Mouse (Mus musculus): ENCODE results near the gene Hdac7. TPM values are rescaled to one million over a fixed set of nuclear protein-coding genes. Genes with fewer than 3 reads are reported as not detected.

The Hdac7 gene
- polyA plus RNA-seq, 2 experiments: 4.7 to 8.6 TPM

DNA sequence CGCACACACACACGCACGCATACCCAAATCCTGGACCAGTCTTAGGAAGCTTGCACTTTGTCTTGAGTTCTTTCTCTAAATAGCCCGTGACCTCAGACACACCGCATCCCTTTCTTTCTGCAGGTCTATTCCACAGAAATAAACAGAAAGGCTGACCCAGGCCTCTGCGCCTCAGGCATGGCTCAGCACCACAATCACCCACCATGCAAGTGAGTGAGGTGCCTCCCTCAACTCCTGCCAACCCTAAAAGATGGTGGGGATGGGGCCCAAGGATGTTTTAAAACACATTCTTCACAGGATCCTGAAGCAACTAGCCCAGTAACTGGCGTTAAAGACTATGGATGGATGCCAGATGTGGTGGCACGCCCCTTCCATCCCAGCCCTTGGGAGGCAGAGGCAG is 16.9 kb downstream of the Hdac7 start:
- no peak overlapping the region for H3K27ac ChIP-seq
- peaks cover 13 to 52% of the 10 kb centered on the region in 2 experiments for H3K4me1 ChIP-seq (replicated peaks; ENCODE audit: control insufficient read depth in 2 of 2, insufficient read depth in 2 of 2, low read length in 1 of 2)
- no peaks in the 10 kb centered on the region for H3K36me3 ChIP-seq (replicated peaks; ENCODE audit: control insufficient read depth, insufficient read depth, low read depth)
- no peak overlapping the region for H3K4me3 ChIP-seq (ENCODE audit: insufficient read depth in 1 of 2, low read depth in 2 of 2, low read length in 2 of 2)
- WGBS (ENCODE audit: insufficient replicate concordance): 81% methylated on average over 8 of the region's 8 CpGs
- H3K9me3 ChIP-seq (ENCODE audit: control insufficient read depth, low read length): no peaks in the 10 kb centered on the region
- no peak for TF ChIP-seq EP300 (IDR thresholded peaks at IDR 0.05; ENCODE audit: low read depth)
- no peak for TF ChIP-seq CTCF (IDR thresholded peaks at IDR 0.05; ENCODE audit: low read depth)
- no peak overlapping the region for H3K4me2 ChIP-seq (ENCODE audit: low read depth)
- H3K9ac ChIP-seq (replicated peaks): no peak overlapping the region
- peaks cover 2% of the 10 kb centered on the region for H3K27me3 ChIP-seq (ENCODE audit: control insufficient read depth, insufficient read depth, low read length)
- no peak for ATAC-seq (ENCODE audit: insufficient read depth)
- DNase-seq (ENCODE audit: low read depth in 3 of 3, low spot score in 3 of 3): no peak

DNA sequence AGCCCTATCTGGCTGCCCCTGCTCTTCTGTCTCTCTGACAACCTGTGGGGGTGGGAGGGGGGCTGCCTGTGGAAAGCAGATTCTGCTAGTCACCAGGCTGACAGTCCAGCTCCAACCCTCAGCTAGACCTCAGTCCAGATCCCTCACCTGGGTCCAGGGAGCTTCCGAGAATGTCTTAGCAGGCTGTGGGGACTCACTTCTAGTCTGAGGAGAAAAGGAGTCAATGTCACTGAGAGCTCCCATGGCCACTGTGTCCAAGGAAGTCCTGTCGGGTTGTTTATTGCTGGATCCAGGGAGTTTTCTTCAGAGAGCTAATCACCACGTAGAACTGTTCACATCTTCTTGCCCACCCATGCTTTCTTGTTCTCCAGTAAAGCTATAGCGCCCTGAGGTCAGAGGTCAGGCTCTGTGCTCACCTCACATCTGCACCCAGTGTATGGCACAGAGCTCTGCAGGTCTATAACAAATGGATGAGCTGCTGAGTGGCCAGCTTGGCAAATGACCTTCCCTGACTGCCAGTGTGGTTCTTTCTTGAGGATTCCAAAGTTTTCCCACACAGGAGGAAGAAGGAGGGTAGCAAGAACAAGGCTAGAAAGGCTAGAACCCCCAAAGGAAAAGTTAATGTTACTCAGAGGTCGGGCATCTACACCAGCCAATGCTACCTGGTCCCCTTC is 17.6 kb downstream of the Hdac7 start:
- Histone ChIP-seq H3K4me2 (ENCODE audit: low read depth) (peak overlapping the region; percentile 84), H3K27me3 (ENCODE audit: control insufficient read depth, insufficient read depth, low read length) (no peaks in the 10 kb centered on the region; the same call in 1 of the 2 replicates), H3K4me1 (replicated peaks; ENCODE audit: control insufficient read depth in 2 of 2, insufficient read depth in 2 of 2, low read length in 1 of 2) (peaks cover 13 to 54% of the 10 kb centered on the region in 2 experiments), H3K4me3 (ENCODE audit: insufficient read depth in 1 of 2, low read depth in 2 of 2, low read length in 2 of 2) (no peak overlapping the region), H3K36me3 (replicated peaks; ENCODE audit: control insufficient read depth, insufficient read depth, low read depth) (no peaks in the 10 kb centered on the region), H3K9me3 (ENCODE audit: control insufficient read depth, low read length) (no peaks in the 10 kb centered on the region), H3K27ac (no peak overlapping the region), H3K9ac (replicated peaks) (no peak overlapping the region)
- WGBS (ENCODE audit: insufficient replicate concordance): 50% methylated on average over 5 of the region's 5 CpGs
- no peak for DNase-seq (ENCODE audit: low read depth in 3 of 3, low spot score in 3 of 3)
- TF ChIP-seq EP300 (IDR thresholded peaks at IDR 0.05; ENCODE audit: low read depth): no peak
- TF ChIP-seq CTCF (IDR thresholded peaks at IDR 0.05; ENCODE audit: low read depth): no peak
- no peak for ATAC-seq (ENCODE audit: insufficient read depth)

DNA sequence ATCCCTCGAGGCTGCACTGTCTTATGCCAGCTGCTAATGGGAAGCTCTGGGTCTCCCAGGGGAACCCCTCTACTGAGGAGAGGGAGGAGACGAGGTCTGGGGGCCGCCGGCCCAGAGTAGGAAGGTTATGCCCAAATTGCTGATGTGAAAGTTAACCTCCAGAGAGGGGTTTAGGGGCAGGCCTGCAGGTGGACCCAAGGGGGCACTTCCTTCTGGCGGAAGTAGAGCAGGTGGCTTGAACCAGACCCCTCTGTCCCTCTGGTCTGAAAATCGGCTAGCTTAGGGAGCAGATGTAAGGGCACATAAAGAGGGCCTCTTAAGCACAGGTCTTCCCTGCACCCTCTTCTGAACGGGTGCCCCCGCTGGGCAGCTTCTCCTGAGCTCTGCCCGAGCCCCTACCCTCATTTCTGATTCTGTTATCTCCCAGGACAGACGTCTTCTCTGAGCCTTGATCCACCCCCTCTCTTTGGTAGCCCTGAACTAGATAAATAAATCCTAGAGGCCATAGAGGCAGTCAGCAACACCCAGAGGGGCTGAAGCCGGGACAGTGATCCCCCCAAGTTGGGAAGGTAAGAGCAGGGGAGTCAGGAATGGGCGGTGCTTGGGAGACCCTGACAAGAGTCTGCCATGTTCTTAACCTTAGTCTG is 18.2 kb downstream of the Hdac7 start:
- WGBS (ENCODE audit: insufficient replicate concordance): 8% methylated on average over 12 of the region's 12 CpGs
- Histone ChIP-seq H3K4me1 (replicated peaks; ENCODE audit: control insufficient read depth in 2 of 2, insufficient read depth in 2 of 2, low read length in 1 of 2) (peaks cover 13 to 54% of the 10 kb centered on the region in 2 experiments), H3K27ac (no peak overlapping the region), H3K9me3 (ENCODE audit: control insufficient read depth, low read length) (no peaks in the 10 kb centered on the region), H3K9ac (replicated peaks) (0 out of 2 replicates have a peak overlapping the region, but pooled peaks have one; percentile 0), H3K36me3 (replicated peaks; ENCODE audit: control insufficient read depth, insufficient read depth, low read depth) (no peaks in the 10 kb centered on the region), H3K27me3 (ENCODE audit: control insufficient read depth, insufficient read depth, low read length) (no peaks in the 10 kb centered on the region), H3K4me2 (ENCODE audit: low read depth) (peak overlapping the region; percentile 84), H3K4me3 (ENCODE audit: insufficient read depth in 1 of 2, low read depth in 2 of 2, low read length in 2 of 2) (peak overlapping the region in 1 of 2 experiments; percentile 55; a peak in 1 of 4 replicates)
- TF ChIP-seq EP300 (IDR thresholded peaks at IDR 0.05; ENCODE audit: low read depth): no peak
- TF ChIP-seq CTCF (IDR thresholded peaks at IDR 0.05; ENCODE audit: low read depth): no peak
- ATAC-seq (ENCODE audit: insufficient read depth): no peak; the same call in 1 of the 2 replicates
- DNase-seq (ENCODE audit: low read depth in 3 of 3, low spot score in 3 of 3): no peak

DNA sequence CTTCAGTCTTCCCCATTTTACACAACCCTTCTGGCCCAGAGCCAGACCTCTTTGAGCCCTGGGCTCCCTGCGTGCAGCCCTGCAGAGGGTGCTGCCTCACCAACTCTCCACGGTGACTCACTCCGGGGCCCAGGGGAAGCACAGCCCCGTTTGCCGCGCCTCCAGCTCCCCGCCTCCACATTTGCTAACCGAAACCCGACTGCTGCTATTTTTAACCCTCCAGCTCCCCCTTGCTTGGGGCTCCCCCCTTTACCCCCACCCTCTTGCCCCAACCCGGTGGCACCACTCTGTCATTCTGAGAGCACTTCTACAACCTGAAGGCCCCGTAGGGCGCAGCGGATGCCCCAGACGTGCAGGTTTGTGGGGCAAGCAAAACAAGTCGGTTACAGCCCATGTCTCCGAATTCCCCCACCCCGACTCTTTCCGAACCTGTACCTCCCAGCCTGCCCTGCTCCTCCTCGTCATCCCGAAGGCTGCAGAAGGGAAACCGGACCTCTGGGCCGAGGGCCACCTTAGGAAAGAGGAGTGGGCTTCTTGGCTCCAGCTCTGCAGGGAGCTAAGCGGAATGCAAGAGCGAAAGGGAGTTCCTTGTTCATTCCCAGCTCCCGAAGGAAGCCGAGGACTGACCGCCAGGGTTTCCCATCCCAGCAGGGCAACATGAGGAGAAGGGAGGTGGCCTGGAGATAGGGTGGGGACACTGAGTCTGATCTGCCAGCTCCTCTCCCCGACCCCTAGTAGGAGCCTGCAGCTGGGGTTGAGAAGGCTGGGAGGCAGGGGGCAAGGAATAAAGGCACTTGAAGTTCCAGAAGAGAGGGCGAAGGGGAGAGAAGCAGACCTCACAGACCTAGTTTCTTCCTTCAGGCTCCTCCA is 19.0 kb downstream of the Hdac7 start:
- TF ChIP-seq EP300 (IDR thresholded peaks at IDR 0.05; ENCODE audit: low read depth): no peak
- TF ChIP-seq CTCF (IDR thresholded peaks at IDR 0.05; ENCODE audit: low read depth): peak; percentile 79
- H3K4me2 ChIP-seq (ENCODE audit: low read depth): peak overlapping the region; percentile 84
- peak overlapping the region; percentile 52 to 55 for H3K4me3 ChIP-seq (ENCODE audit: insufficient read depth in 1 of 2, low read depth in 2 of 2, low read length in 2 of 2)
- H3K4me1 ChIP-seq (replicated peaks; ENCODE audit: control insufficient read depth in 2 of 2, insufficient read depth in 2 of 2, low read length in 1 of 2): peaks cover 13 to 54% of the 10 kb centered on the region in 2 experiments
- H3K9me3 ChIP-seq (ENCODE audit: control insufficient read depth, low read length): no peaks in the 10 kb centered on the region
- peak overlapping the region; percentile 35; the same call in 1 of the 2 replicates for H3K27ac ChIP-seq
- peak; percentile 54 to 71 (median 55) for DNase-seq (ENCODE audit: low read depth in 3 of 3, low spot score in 3 of 3)
- WGBS (ENCODE audit: insufficient replicate concordance): 6% methylated on average over 29 of the region's 29 CpGs
- H3K9ac ChIP-seq (replicated peaks): peak overlapping the region; percentile 69
- no peaks in the 10 kb centered on the region for H3K27me3 ChIP-seq (ENCODE audit: control insufficient read depth, insufficient read depth, low read length)
- peak; percentile 74 for ATAC-seq (ENCODE audit: insufficient read depth)
- no peaks in the 10 kb centered on the region for H3K36me3 ChIP-seq (replicated peaks; ENCODE audit: control insufficient read depth, insufficient read depth, low read depth)

Data from liver, embryonic 14.5 days (tissue).